Mouse (Mus musculus) intestine, embryonic 16.5 days (tissue): ENCODE measurements around the gene Sult5a1. TPM values are rescaled to one million over a fixed set of nuclear protein-coding genes. Genes with fewer than 3 reads are reported as not detected.
A peak's percentile ranks its signal among the peaks of the same experiment; 100 is the strongest.
"Not testable (repeated sequence)": the region's sequence is repeated elsewhere in the genome, so short reads cannot be mapped to it uniquely, and the experiment has no call there.

ENCODE experiments used
- ATAC-seq: fragments of 200-750 bp; cut with Nextera tagmentation; 2 replicates; pipeline ENCODE4 v1.8.0; 2017; ENCODE audit warnings: moderate TSS enrichment, moderate library complexity
- H3K27ac ChIP-seq: fragments of 300-500 bp; sonication (generic); 2 replicates; pipeline ENCODE4 v1.5.1; 2014; ENCODE audit warnings: mild to moderate bottlenecking, low read length
- H3K27me3 ChIP-seq: fragments of 300-500 bp; sonication (generic); replicated peaks from 2 replicates; pipeline ENCODE4 v1.6.1; 2014; ENCODE audit warnings: low read length, control low read depth, mixed read lengths; ENCODE audit not compliant: control insufficient read depth, insufficient read depth
- H3K36me3 ChIP-seq: fragments of 300-500 bp; sonication (generic); 2 replicates; pipeline ENCODE4 v1.6.1; 2014; ENCODE audit warnings: low read length, control low read depth; ENCODE audit not compliant: control insufficient read depth, insufficient read depth
- H3K4me1 ChIP-seq: fragments of 300-500 bp; sonication (generic); 2 replicates; pipeline ENCODE4 v1.6.1; 2014; ENCODE audit warnings: low read length, control low read depth, mixed read lengths; ENCODE audit not compliant: control insufficient read depth, insufficient read depth
- H3K4me2 ChIP-seq: fragments of 300-500 bp; sonication (generic); 2 replicates; pipeline ENCODE4 v1.6.1; 2014; ENCODE audit warnings: low read depth, low read length, control low read depth
- H3K4me3 ChIP-seq: fragments of 300-500 bp; sonication (generic); 2 replicates; pipeline ENCODE4 v1.5.1; 2014; ENCODE audit warnings: mild to moderate bottlenecking, low read length
- H3K9ac ChIP-seq: fragments of 300-500 bp; sonication (generic); 2 replicates; pipeline ENCODE4 v1.6.1; 2014; ENCODE audit warnings: low read depth, low read length
- H3K9me3 ChIP-seq: fragments of 300-500 bp; sonication (generic); 2 replicates; pipeline ENCODE4 v1.6.1; 2016; ENCODE audit warnings: low read length, control low read depth; ENCODE audit not compliant: control insufficient read depth
- WGBS: fragments of 180-500 bp; shearing (Covaris S2); extraction: QIAGEN DNeasy Blood & Tissue Kit; methylation state at CpG from one replicate; pipeline ENCODE4 v1.1.7; 2014; 5-methylcytosine and 5-hydroxymethylcytosine counted together
- polyA plus RNA-seq: library from polyadenylated mRNA; unstranded; fragments of >200 nt; fragmentation: Nextera tagmentation; extraction: Ambion mirVana; gene quantifications from 2 replicates; pipeline ENCODE4 v1.2.1, GENCODE M21; 2015

Sult5a1 gene
- 9.3 and 9.6 TPM in 2 replicates for polyA plus RNA-seq

DNA sequence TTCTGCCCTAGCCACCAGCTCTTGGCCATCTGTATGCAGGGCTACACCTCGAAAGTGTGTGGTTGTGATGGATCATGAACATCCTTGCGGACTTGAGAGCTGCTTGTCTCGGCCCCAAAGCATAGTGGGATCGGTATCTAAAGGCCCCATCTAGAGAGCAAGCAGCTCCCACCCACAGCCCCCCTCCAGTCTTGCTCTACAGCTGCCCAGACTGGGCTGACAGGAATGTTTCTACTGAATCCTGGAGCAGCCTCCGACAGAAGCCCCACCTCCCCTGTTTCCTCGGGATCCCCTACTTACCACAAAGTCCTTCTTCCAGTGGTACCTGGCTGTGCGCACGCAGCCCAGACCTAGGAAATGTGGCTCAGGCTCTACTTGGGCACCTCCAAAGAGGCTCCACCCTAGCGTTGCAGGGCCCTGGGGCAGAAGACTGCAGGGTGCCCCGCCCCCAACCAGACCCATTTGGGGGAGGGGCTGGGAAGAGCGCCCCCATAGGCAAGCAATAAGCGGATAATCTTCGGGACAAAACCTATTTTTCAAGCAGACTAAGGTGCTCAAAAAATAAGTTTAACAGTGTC, at the start of gene Sult5a1:
Gene Sult5a1 (minus strand): TSS at position 428 of the 578 bp plus-strand sequence.
- peak within 1 kb of the TSS; percentile 26 for H3K4me3 ChIP-seq
- no peaks in the 10 kb centered on the region for H3K36me3 ChIP-seq
- no peaks in the 10 kb centered on the region for H3K9me3 ChIP-seq
- H3K4me2 ChIP-seq, result peak within 1 kb of the TSS; percentile 41; the same call in 1 of the 2 replicates
- peak; percentile 46; the same call in 1 of the 2 replicates for ATAC-seq
- H3K27ac ChIP-seq, result no peak within 1 kb of the TSS
- H3K4me1 ChIP-seq, result peaks cover 9% of the 10 kb centered on the region; the same call in 1 of the 2 replicates
- no peaks in the 10 kb centered on the region for H3K27me3 ChIP-seq
- WGBS, result 26% methylated on average over 13 of the region's 13 CpGs
- peak within 1 kb of the TSS; percentile 47; the same call in 1 of the 2 replicates for H3K9ac ChIP-seq

DNA sequence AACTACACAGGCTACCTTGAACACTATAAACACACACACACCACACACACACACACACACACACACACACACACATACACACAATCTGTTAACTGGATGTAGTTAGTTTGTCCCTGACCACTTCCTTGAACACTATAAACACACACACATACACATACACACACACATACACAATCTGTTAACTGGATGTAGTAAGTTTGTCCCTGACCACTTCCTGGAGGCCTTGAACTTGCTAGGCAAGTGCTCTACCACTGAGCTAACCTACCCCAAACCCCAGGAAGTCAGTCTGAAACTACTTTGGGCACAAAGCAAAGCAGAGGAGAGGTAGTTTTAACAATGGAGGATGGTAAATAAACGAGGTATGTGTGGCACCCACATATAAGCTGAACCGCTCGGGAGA, 45.5 kb upstream of the Sult5a1 start:
- Histone ChIP-seq H3K9me3 (no peaks in the 10 kb centered on the region), H3K4me3 (no peak overlapping the region), H3K9ac (no peak overlapping the region), H3K36me3 (peaks cover 15% of the 10 kb centered on the region), H3K4me2 (no peak overlapping the region), H3K4me1 (no peaks in the 10 kb centered on the region), H3K27ac (no peak overlapping the region), H3K27me3 (no peaks in the 10 kb centered on the region)
- 79% methylated on average over 3 of the region's 3 CpGs for WGBS
- no peak for ATAC-seq

DNA sequence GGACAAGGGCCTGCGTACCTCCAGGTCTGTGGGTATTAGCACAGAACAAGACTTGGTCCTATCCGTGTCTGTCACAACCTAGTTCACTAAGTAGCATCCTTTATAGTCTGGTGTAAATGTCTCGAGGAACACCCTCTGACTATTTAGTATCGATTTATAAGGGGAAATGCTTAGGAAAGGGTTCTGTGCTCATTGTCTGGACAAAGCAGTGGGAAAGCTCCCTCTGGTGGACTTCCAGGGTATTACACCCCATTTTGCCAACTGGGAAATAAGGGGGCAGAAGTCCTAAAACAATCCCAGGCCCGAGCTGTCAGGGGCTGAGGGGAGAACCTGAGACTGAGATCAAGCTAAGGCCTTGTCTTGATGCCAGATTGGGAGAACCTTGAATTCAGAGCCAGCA, 44.2 kb upstream of the Sult5a1 start:
- Histone ChIP-seq H3K4me2 (no peak overlapping the region), H3K9ac (no peak overlapping the region), H3K36me3 (peaks cover 13% of the 10 kb centered on the region), H3K9me3 (no peaks in the 10 kb centered on the region), H3K4me3 (no peak overlapping the region), H3K4me1 (no peaks in the 10 kb centered on the region), H3K27ac (no peak overlapping the region), H3K27me3 (no peaks in the 10 kb centered on the region)
- WGBS, result 22% methylated on average over 5 of the region's 5 CpGs
- no peak for ATAC-seq

DNA sequence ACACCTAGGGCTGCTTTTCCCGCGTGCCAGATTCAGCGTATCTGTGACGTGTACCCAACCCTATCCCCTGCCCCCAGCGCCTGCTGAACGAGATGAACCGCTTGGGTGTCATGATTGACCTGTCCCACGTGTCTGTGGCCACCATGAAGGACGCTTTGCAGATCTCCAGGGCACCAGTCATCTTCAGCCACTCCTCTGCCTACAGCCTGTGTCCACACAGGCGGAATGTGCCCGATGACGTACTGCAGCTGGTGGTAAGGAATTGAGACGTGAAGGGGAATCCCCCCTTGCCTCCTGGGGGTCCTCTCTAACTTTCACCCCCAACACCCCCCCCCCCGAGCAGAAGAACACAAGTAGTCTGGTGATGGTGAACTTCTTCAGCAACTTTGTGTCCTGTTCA, 41.7 kb upstream of the Sult5a1 start:
- Histone ChIP-seq H3K27me3 (no peaks in the 10 kb centered on the region), H3K36me3 (no peaks in the 10 kb centered on the region), H3K4me2 (no peak overlapping the region), H3K4me1 (0 out of 2 replicates have a peak, but pooled peaks cover 3% of the 10 kb centered on the region), H3K9ac (no peak overlapping the region), H3K4me3 (no peak overlapping the region), H3K9me3 (no peaks in the 10 kb centered on the region), H3K27ac (no peak overlapping the region)
- no peak for ATAC-seq
- WGBS, result 62% methylated on average over 14 of the region's 14 CpGs

DNA sequence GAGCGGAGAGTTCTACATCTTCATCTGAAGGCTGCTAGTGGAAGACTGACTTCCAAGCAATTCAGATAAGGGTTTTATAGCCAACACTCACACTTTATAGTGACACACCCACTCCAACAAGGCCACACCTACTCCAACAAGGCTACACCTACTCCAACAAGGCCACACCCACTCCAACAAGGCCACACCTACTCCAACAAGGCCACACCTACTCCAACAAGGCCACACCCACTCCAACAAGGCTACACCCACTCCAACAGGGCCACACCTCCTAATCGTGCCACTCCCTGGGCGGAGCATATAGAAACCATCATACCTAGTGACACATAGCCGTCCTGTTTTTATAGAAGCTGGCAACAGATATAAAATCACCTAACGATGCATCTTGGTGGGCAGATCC, 38.9 kb upstream of the Sult5a1 start:
- 72% methylated on average over 5 of the region's 5 CpGs for WGBS
- H3K9ac ChIP-seq, H3K36me3 ChIP-seq, H3K27me3 ChIP-seq, H3K27ac ChIP-seq, H3K4me1 ChIP-seq, H3K9me3 ChIP-seq, H3K4me3 ChIP-seq, H3K4me2 ChIP-seq: not testable (repeated sequence)
- 0 out of 2 replicates have a peak, but pooled peaks have one; percentile 34 for ATAC-seq

DNA sequence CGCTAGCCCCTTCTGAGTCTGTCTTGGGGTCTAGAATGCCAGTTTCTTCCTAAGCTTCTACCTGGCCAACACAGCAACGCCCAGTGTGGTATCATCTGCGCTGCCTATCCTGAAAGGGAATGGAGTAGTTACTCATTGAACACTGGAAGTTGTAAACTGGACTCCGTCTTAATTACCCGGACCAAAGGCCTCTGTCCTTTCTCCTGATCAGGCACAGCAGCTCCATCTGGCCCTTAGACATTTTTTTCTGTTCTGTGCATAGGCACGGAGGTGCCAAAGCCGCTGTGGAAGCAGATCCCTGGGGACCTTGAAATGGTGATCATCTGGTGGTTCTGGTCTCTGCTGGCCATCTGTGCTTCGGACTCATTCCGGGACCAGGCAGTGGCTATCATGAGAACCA, 35.7 kb upstream of the Sult5a1 start:
- H3K4me2 ChIP-seq, result peak overlapping the region; percentile 14; the same call in 1 of the 2 replicates
- no peaks in the 10 kb centered on the region for H3K9me3 ChIP-seq
- H3K4me3 ChIP-seq, result no peak overlapping the region
- H3K27me3 ChIP-seq, result no peaks in the 10 kb centered on the region
- 72% methylated on average over 9 of the region's 9 CpGs for WGBS
- H3K4me1 ChIP-seq, result peaks cover 21% of the 10 kb centered on the region
- no peaks in the 10 kb centered on the region for H3K36me3 ChIP-seq
- 0 out of 2 replicates have a peak overlapping the region, but pooled peaks have one; percentile 2 for H3K9ac ChIP-seq
- peak; percentile 37 for ATAC-seq
- H3K27ac ChIP-seq, result peak overlapping the region; percentile 4; the same call in 1 of the 2 replicates

DNA sequence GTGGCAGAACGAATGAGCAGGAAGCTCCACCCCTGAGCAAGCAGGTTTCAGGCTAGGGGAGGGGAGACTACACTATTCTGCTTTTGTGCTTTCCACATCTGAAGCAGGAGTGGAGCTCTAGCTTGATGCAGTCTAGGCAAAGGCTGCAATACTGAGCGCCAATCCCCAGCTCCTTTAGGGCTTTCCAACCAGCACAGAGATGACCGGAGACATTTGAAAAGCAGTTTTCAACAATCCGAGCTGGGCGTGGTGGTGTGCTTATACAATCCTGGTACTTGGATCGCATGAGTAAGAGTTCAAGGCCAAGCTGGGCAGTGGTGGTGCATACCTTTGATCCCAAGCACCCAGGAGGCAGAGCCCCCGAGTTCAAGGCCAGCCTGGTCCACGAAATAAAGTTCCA, 33.8 kb upstream of the Sult5a1 start:
- Histone ChIP-seq H3K9me3 (no peaks in the 10 kb centered on the region), H3K4me1 (peaks cover 25% of the 10 kb centered on the region), H3K4me3 (no peak overlapping the region), H3K36me3 (no peaks in the 10 kb centered on the region), H3K9ac (no peak overlapping the region), H3K27me3 (no peaks in the 10 kb centered on the region), H3K4me2 (no peak overlapping the region), H3K27ac (peak overlapping the region; percentile 11)
- WGBS, result 48% methylated on average over 8 of the region's 8 CpGs
- no peak; the same call in 1 of the 2 replicates for ATAC-seq

DNA sequence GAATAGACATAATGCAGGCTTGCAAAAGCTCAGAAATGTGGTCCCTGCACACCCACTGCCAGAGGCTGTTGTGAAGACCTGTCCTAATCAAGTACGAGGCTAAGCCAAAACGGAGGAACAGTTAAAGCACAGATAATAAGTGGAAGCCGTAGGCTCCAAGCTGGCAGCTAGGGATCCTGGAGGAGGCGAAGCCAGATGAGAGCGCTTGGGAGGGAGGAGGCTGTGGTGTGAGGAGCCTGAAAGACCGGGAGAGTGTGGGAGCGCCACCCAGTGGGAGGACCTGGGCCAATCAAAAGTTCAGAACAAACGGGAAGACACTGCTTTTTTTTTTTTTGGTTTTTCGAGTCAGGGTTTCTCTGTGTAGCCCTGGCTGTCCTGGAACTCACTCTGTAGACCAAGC, 32.6 kb upstream of the Sult5a1 start:
- Histone ChIP-seq H3K4me2 (peak overlapping the region; percentile 46), H3K27ac (peak overlapping the region; percentile 41; the same call in 1 of the 2 replicates), H3K9ac (peak overlapping the region; percentile 53), H3K27me3 (no peaks in the 10 kb centered on the region), H3K9me3 (no peaks in the 10 kb centered on the region), H3K4me1 (peaks cover 25% of the 10 kb centered on the region), H3K4me3 (0 out of 2 replicates have a peak overlapping the region, but pooled peaks have one; percentile 2), H3K36me3 (no peaks in the 10 kb centered on the region)
- WGBS, result 3% methylated on average over 9 of the region's 9 CpGs
- ATAC-seq, result peak; percentile 49

DNA sequence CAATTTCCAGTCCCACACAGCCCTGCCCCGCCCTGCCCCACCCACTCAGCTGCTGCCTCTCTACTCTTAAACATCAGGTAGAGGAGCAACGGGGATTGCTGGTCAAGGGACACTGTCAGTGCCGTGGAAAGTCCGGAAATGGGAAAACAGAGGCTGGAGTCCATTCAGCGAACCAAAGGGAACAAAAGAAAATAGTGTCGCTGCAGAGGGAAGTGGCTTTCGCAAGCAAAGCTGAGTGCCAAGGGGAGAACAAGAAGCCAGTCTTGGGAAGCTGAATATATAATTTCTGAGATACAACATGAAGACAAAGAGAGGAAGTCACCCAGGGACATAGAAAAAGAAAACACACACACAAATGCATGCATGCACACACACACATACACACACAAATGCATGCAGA, 30.7 kb upstream of the Sult5a1 start:
- WGBS, result 59% methylated on average over 7 of the region's 7 CpGs
- H3K27ac ChIP-seq, result no peak overlapping the region
- no peaks in the 10 kb centered on the region for H3K9me3 ChIP-seq
- no peaks in the 10 kb centered on the region for H3K27me3 ChIP-seq
- ATAC-seq, result no peak
- no peak overlapping the region for H3K9ac ChIP-seq
- peaks cover 20% of the 10 kb centered on the region for H3K4me1 ChIP-seq
- H3K36me3 ChIP-seq, result no peaks in the 10 kb centered on the region
- no peak overlapping the region for H3K4me3 ChIP-seq
- no peak overlapping the region for H3K4me2 ChIP-seq
